Mouse (Mus musculus) midbrain, embryonic 14.5 days (tissue): ENCODE measurements around the gene Tasp1. TPM values are rescaled to one million over a fixed set of nuclear protein-coding genes. Genes with fewer than 3 reads are reported as not detected.

Experiments
- ATAC-seq: fragments of 200-750 bp; cut with Nextera tagmentation; 2 replicates; pipeline ENCODE4 v1.8.0; 2017; ENCODE audit warnings: moderate number of reproducible peaks, moderate library complexity; ENCODE audit not compliant: low FRiP score, low TSS enrichment
- DNase-seq: peaks from one replicate; pipeline ENCODE4 v3.0.0-alpha.2; 2015
- H3K27ac ChIP-seq: fragments of 300-500 bp; sonication (generic); replicated peaks from 2 replicates; pipeline ENCODE4 v1.5.1; 2014; ENCODE audit warnings: mild to moderate bottlenecking, low read depth, low read length, moderate library complexity
- H3K27me3 ChIP-seq: fragments of 300-500 bp; sonication (generic); 2 replicates; pipeline ENCODE4 v1.6.1; 2014; ENCODE audit warnings: low read length, control low read depth, mixed read lengths; ENCODE audit not compliant: control insufficient read depth, insufficient read depth
- H3K36me3 ChIP-seq: fragments of 300-500 bp; sonication (generic); 2 replicates; pipeline ENCODE4 v1.6.1; 2014; ENCODE audit warnings: low read length, control low read depth; ENCODE audit not compliant: control insufficient read depth, insufficient read depth
- H3K4me1 ChIP-seq: fragments of 300-500 bp; sonication (generic); 2 replicates; pipeline ENCODE4 v1.6.1; 2014; ENCODE audit warnings: mild to moderate bottlenecking, antibody characterized with exemption, low read length, control low read depth; ENCODE audit not compliant: control insufficient read depth, insufficient read depth
- H3K4me2 ChIP-seq: fragments of 300-500 bp; sonication (generic); 2 replicates; pipeline ENCODE4 v1.6.1; 2014; ENCODE audit warnings: mild to moderate bottlenecking, low read length, moderate library complexity
- H3K4me3 ChIP-seq: fragments of 300-500 bp; sonication (generic); replicated peaks from 2 replicates; pipeline ENCODE4 v1.5.1; 2014; ENCODE audit warnings: low read depth, low read length
- H3K9ac ChIP-seq: fragments of 300-500 bp; sonication (generic); replicated peaks from 2 replicates; pipeline ENCODE4 v1.6.1; 2014; ENCODE audit warnings: mild to moderate bottlenecking, low read length, moderate library complexity
- H3K9me3 ChIP-seq: fragments of 300-500 bp; sonication (generic); 2 replicates; pipeline ENCODE4 v1.6.1; 2016; ENCODE audit warnings: low read length, control low read depth, mixed read lengths; ENCODE audit not compliant: control insufficient read depth
- WGBS: fragments of 180-500 bp; shearing (Covaris S2); extraction: QIAGEN DNeasy Blood & Tissue Kit; methylation state at CpG from one replicate; pipeline ENCODE4 v1.1.7; 2014; 5-methylcytosine and 5-hydroxymethylcytosine counted together
- polyA plus RNA-seq: library from polyadenylated mRNA; unstranded; fragments of >200 nt; fragmentation: Nextera tagmentation; extraction: Ambion mirVana; gene quantifications from 2 replicates; pipeline ENCODE4 v1.2.1, GENCODE M21; 2014

Tasp1 gene
- polyA plus RNA-seq, result 17.6 and 19.8 TPM in 2 replicates

DNA sequence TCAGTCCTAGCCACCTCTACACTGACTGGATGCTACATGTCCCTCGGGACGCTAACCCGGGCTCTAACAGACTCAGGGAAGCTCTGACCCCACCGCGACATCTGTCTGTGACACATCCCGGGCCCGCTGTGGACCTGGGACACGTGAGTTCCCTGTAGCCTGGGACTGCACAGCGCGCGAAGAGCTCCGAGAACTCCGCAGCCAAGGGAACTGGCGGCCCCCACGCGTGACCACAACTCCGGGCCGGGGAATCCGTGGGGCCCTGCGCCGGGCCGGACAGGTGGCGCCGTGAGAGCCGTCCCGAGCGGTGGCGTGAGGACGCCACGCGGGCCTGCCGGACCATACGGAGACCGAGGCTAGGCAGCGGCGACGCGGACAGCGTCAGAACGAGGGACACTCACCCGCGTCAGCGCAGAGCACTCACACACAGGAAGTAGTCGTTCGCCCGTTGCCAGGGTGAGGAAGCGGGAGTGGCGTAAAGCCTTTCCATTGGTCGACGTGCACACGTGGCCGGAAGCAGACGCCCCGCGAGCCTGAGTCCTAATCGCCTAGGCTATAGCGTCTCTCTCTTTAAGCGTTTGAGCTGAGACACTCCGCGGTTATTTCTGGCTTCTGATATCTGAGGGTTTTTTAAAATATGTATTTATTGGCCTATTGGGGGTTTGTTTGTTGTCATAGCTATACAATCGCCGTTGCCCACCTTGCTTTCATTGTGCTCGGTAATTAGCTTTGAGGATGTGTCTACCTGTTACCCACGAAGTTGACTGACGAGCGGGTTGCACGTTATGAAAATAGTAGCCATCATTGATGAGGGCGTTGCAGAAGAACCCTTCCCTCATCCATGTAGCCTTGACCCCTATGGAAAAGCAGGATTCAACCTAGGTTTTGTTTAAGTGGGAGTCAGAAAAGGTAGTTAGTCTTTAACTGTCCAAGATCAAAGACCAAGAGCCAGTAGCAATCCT is at the start of gene Tasp1:
Gene Tasp1 (minus strand): TSS at position 453 of the 962 bp plus-strand sequence.
- Histone ChIP-seq H3K4me2 (peak within 1 kb of the TSS; percentile 76), H3K36me3 (no peaks in the 10 kb centered on the region), H3K9me3 (no peaks in the 10 kb centered on the region), H3K4me1 (peaks cover 4% of the 10 kb centered on the region; the same call in 1 of the 2 replicates), H3K4me3 (peak within 1 kb of the TSS; percentile 82), H3K27ac (peak within 1 kb of the TSS; percentile 93), H3K9ac (peak within 1 kb of the TSS; percentile 88), H3K27me3 (no peaks in the 10 kb centered on the region)
- under 1% methylated on average over 68 of the region's 68 CpGs for WGBS
- DNase-seq (peak; percentile 98), ATAC-seq (peak; percentile 100)

DNA sequence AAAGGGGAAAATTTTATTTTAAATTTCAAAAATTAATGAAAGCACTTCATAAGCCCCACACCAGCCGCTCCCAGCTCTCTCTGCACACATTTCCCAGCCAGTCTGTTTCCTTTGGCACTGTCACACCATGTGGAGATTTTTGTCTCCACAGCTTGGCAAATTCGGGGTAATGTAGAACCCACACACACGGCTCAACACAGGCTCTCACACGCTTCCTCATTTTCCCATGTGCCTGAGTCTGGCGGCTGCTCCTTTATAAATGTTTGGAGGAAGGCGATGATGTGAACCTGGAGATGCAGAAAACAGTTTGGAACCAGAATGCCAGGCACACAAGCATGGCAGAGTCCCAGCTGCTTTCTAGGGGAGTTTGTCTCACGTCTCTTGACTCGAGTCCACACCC is 47.2 kb upstream of the Tasp1 start:
- DNase-seq, result no peak
- no peak overlapping the region for H3K4me2 ChIP-seq
- H3K36me3 ChIP-seq, result no peaks in the 10 kb centered on the region
- H3K9ac ChIP-seq, result no peak overlapping the region
- H3K4me3 ChIP-seq, result no peak overlapping the region
- 91% methylated on average over 8 of the region's 8 CpGs for WGBS
- no peaks in the 10 kb centered on the region for H3K9me3 ChIP-seq
- no peak for ATAC-seq
- H3K27me3 ChIP-seq, result no peaks in the 10 kb centered on the region
- no peak overlapping the region for H3K27ac ChIP-seq
- no peaks in the 10 kb centered on the region for H3K4me1 ChIP-seq

DNA sequence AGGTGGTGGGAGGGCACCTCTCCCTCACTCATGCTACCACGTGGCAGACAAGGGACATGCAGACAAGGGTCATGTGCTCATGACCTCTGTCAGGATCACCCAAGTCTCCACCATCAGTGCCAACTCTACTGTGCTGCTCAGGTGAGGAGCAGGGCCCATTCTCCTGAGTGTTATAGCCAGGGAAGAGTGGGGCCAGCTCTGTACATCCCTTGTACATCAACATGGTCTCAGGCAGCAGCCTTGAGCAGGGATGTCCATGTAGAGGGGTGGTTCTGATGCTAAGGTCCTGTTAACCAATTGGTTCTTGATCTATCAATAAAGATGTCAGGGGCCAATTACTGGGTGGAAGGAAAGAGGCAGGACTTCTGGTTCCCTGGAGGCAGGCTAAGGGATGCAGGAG is 42.3 kb upstream of the Tasp1 start:
- no peaks in the 10 kb centered on the region for H3K4me1 ChIP-seq
- 38% methylated on average over 1 of the region's 1 CpGs for WGBS
- no peaks in the 10 kb centered on the region for H3K9me3 ChIP-seq
- no peaks in the 10 kb centered on the region for H3K36me3 ChIP-seq
- no peak overlapping the region for H3K4me2 ChIP-seq
- no peak overlapping the region for H3K9ac ChIP-seq
- ATAC-seq (no peak), DNase-seq (no peak)
- no peak overlapping the region for H3K27ac ChIP-seq
- no peaks in the 10 kb centered on the region for H3K27me3 ChIP-seq
- H3K4me3 ChIP-seq, result no peak overlapping the region

DNA sequence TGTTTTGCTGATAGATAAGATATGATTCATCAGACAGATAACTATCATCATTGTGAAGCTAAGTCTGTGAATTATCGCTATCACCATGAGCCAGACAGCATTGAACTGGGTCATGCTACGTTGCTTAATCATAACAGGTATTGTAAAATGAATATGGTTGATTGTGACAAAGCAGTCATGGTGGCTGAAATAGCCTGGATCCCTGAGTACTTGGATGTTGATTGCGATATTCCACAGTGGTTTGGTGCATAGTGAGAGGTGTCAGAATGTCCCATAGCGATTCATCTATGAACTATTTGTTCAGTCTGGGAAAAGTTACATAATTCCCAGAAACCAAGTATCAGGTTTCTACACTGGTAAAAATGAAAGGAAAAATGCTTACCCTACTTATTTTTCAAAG is 41.0 kb upstream of the Tasp1 start:
- H3K9me3 ChIP-seq, result no peaks in the 10 kb centered on the region
- H3K4me2 ChIP-seq, result no peak overlapping the region
- no peak overlapping the region for H3K27ac ChIP-seq
- DNase-seq (no peak), ATAC-seq (no peak)
- H3K4me3 ChIP-seq, result no peak overlapping the region
- H3K27me3 ChIP-seq, result no peaks in the 10 kb centered on the region
- 90% methylated on average over 4 of the region's 4 CpGs for WGBS
- H3K9ac ChIP-seq, result no peak overlapping the region
- no peaks in the 10 kb centered on the region for H3K4me1 ChIP-seq
- no peaks in the 10 kb centered on the region for H3K36me3 ChIP-seq

DNA sequence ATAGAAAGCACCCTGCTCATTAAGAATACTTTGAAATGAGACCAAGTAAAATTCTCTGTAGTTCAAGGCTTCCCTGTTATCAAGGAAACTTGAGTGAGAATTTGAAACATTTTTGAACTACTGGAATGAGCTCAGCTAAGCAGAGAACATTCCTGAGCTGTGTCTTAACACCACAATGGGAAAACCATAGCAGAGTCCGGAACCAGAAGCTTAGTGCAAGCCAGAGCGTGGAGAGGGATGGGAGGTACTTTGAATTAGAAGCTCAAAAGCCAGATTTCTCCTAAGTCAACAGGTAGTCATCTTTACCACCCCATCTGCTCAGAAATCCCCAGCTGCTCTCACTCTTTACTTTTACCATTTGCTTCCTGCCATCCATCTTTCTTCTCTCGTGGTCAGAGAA is 38.3 kb upstream of the Tasp1 start:
- WGBS, result 76% methylated on average over 3 of the region's 3 CpGs

DNA sequence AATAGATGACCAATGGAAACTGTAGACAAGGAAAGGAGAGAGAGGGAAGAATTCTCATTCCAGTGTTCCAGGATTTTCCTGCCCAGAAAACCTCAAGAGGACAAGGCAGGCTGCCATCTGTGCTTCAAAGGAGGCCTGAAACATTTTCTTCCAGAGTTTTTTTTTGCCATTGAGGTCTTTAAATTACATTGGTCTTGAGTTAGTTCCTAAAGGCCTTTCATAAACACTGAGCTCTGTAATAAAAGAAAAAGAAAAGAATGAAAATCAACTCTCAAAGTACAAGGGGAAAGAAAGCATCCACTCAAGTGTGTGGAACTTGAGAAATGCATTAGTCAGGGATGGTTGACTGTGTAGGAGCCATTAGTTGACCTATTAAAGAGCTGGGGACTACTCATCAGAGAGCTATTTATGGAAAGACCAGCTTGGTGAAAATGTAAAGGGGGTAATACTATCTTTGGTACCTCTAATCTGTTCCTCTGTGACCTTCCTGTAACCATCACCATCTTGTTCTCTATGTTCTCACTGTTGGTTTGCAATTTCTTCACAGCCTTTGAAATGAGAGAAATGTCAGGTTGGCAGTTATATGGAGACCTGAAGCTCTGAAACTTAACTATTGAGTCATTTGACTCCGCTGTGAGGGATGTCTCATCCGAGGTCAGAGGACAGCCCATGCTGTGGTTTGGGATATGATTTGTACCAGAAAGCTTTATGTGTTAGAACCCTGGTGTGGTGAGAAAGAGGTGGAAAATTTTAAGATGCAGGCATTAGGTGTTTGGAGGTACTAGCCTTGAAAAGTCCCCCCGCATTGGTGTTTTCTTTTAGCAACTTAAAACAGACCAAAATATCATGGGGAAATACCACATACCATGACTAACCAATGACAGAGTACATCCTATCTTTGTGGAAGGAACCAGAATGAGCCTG is 34.2 kb upstream of the Tasp1 start:
- no peaks in the 10 kb centered on the region for H3K27me3 ChIP-seq
- H3K9ac ChIP-seq, result no peak overlapping the region
- DNase-seq, result no peak
- H3K4me1 ChIP-seq, result no peaks in the 10 kb centered on the region
- no peaks in the 10 kb centered on the region for H3K9me3 ChIP-seq
- H3K4me3 ChIP-seq, result no peak overlapping the region
- no peak overlapping the region for H3K27ac ChIP-seq
- no peak for ATAC-seq
- H3K36me3 ChIP-seq, result no peaks in the 10 kb centered on the region
- H3K4me2 ChIP-seq, result no peak overlapping the region
- WGBS, result 88% methylated on average over 3 of the region's 3 CpGs

More for the DNA sequence above, 38.3 kb upstream of the Tasp1 start:
- Histone ChIP-seq H3K4me3 (no peak overlapping the region), H3K4me2 (no peak overlapping the region), H3K27me3 (no peaks in the 10 kb centered on the region), H3K9me3 (no peaks in the 10 kb centered on the region), H3K27ac (no peak overlapping the region), H3K9ac (no peak overlapping the region), H3K36me3 (no peaks in the 10 kb centered on the region), H3K4me1 (no peaks in the 10 kb centered on the region)
- ATAC-seq (no peak), DNase-seq (no peak)

DNA sequence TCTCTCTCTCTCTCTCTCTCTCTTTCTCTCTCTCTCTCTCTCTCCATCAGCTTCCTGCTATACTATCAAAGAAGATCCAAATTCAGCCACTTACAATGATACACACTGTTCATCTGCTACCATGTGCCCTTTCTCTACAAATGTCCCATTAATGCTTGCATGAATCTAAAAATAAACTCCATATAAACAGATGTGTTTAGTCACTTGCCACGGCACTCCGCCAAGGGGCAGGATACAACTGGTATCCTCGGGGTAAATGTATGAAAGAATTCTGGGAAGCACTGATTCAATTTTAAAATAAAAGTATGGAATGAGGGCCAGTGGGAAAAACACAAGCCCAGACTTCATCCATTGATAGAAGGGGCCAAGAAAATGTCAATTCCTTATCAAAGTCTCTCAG is 33.4 kb upstream of the Tasp1 start:
- Histone ChIP-seq H3K4me1 (no peaks in the 10 kb centered on the region), H3K4me3 (no peak overlapping the region), H3K9ac (no peak overlapping the region), H3K27me3 (no peaks in the 10 kb centered on the region), H3K36me3 (no peaks in the 10 kb centered on the region), H3K9me3 (no peaks in the 10 kb centered on the region), H3K4me2 (no peak overlapping the region), H3K27ac (no peak overlapping the region)
- DNase-seq (no peak), ATAC-seq (no peak)
- 94% methylated on average over 3 of the region's 3 CpGs for WGBS

DNA sequence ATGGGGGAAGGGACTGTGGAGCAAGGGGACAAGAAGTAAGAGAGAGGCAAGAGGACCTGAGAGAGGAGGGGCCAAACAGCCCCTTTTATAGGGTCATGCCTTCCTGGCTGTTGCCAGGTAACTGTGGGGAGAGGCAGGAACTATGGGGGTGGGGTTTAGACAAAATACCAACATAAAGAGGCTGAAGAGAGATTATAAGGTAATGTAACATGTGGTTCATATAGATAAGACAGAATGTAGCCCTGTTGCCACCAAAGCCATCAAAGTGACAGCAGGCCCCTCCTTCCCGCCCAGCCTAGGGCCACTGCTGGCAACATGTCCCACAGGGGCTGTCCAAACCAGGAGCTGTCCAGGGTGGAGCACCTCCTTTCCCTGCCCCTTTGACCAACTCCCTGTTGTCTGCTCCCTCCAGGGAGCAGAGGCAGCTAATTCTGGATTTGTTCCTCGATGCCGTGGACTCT is 30.6 kb upstream of the Tasp1 start:
- H3K27me3 ChIP-seq, result no peaks in the 10 kb centered on the region
- no peaks in the 10 kb centered on the region for H3K9me3 ChIP-seq
- ATAC-seq, result no peak
- no peak overlapping the region for H3K4me2 ChIP-seq
- no peak for DNase-seq
- H3K36me3 ChIP-seq, result no peaks in the 10 kb centered on the region
- H3K9ac ChIP-seq, result no peak overlapping the region
- H3K4me1 ChIP-seq, result no peaks in the 10 kb centered on the region
- WGBS, result 45% methylated on average over 3 of the region's 3 CpGs
- no peak overlapping the region for H3K27ac ChIP-seq
- no peak overlapping the region for H3K4me3 ChIP-seq
